Mouse (Mus musculus) embryonic fibroblast, embryonic 13.5 days (primary cell): ENCODE measurements around the gene Adgre1. TPM values are rescaled to one million over a fixed set of nuclear protein-coding genes. Genes with fewer than 3 reads are reported as not detected.
"Not testable (repeated sequence)": the region's sequence is repeated elsewhere in the genome, so short reads cannot be mapped to it uniquely, and the experiment has no call there.

ENCODE experiments used
- H3K27ac ChIP-seq: 2 replicates; pipeline ENCODE4 v1.5.1; 2012; ENCODE audit warnings: low read length, control low read depth, inconsistent platforms; ENCODE audit not compliant: insufficient read depth
- H3K4me1 ChIP-seq: 2 replicates; pipeline ENCODE4 v1.6.1; 2011; ENCODE audit warnings: low read length; ENCODE audit not compliant: control insufficient read depth, insufficient read depth
- H3K4me3 ChIP-seq: 2 replicates; pipeline ENCODE4 v1.5.1; 2011; ENCODE audit warnings: mild to moderate bottlenecking, control low read depth, low read length; ENCODE audit not compliant: insufficient read depth
- CTCF ChIP-seq: IDR thresholded peaks from 2 replicates; pipeline ENCODE4 v1.5.1; 2011; ENCODE audit warnings: mild to moderate bottlenecking, control low read depth, low read length, moderate library complexity, borderline replicate concordance; ENCODE audit not compliant: insufficient read depth
- POLR2A ChIP-seq: IDR thresholded peaks from 2 replicates; pipeline ENCODE4 v1.6.1; 2011; ENCODE audit warnings: low read depth, mild to moderate bottlenecking, control low read depth, low read length, moderate library complexity
- polyA plus RNA-seq: library from polyadenylated mRNA; stranded (reverse); fragments of >200 nt; gene quantifications from 2 replicates; pipeline ENCODE4 v1.2.4, GENCODE M21; 2011; ENCODE audit warnings: low read depth; ENCODE audit not compliant: missing spikeins, insufficient read length

Gene Adgre1
- 0.60 and 3.4 TPM in 2 replicates for polyA plus RNA-seq

DNA sequence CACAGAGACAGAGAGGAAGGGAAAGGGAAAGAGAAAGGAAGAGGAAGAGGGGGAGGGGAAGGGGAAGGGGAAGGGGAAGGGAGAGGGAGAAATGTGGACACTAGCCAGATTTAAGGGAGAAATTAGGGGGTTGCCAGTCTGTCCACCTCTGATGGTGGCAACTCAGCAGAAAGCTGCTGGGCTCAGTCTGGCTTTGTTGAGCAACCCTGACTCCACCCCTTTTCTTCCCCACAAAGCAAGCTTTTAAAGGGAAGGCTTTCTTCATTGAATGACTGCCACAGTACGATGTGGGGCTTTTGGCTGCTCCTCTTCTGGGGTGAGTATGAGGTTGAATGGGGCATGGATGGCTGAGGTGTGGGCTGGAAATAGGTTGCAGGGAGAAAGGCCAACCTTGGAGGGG lies at the start of gene Adgre1:
Gene Adgre1 (plus strand): TSS at position 251 of the 400 bp plus-strand sequence.
- Histone ChIP-seq H3K4me3 (no peak within 1 kb of the TSS), H3K27ac (no peak within 1 kb of the TSS), H3K4me1 (no peaks in the 10 kb centered on the region)
- TF ChIP-seq POLR2A (no peak), CTCF (no peak)

DNA sequence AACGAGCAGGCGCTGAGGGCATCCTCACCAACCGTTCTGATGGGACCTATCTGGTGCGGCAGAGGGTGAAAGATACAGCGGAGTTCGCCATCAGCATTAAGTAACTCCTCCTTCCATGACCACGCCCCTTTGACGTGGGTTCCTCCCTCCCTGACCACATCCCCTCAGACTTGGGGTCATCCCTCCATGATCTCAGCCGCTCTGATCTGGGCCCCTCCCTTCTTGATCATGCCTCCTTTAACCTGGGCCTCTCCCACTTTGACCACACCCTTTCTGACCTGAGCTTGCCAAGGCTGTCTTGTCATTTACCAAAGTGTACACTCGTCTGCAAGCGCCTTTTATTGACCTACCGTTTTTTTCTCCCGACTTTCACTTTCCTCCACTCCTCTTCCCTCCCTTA lies 46.7 kb upstream of the Adgre1 start:
- Histone ChIP-seq H3K4me3 (no peak overlapping the region), H3K27ac (no peak overlapping the region), H3K4me1 (no peaks in the 10 kb centered on the region)
- TF ChIP-seq POLR2A (no peak), CTCF (no peak)

- Histone ChIP-seq H3K4me3 (no peak overlapping the region), H3K27ac (no peak overlapping the region), H3K4me1 (no peaks in the 10 kb centered on the region)
- TF ChIP-seq POLR2A (no peak), CTCF (no peak)
Observed at GRCm38 (mm10) chr17:57327615-57328014, 30.9 kb upstream of the Adgre1 start.

DNA sequence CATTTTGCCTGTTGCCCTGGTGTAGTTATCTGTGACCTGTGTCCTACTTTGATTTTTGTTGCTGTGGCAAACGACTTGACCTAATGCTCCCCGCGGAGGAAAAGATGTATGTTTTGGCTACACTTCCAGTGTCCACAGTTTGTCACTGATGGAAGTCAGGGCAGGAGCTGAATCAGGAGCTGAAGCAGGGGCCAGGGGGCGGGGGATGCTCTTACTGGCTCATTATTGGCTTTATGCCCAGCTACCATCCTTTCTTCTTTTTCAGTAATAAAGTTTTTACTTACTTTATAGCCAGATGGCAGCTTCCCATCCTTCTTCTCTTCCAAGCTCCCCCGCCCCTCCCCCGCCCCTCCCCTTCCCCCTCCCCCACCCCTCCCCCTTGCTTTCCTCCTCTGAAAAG lies 29.5 kb upstream of the Adgre1 start:
- Histone ChIP-seq H3K27ac (no peak overlapping the region), H3K4me1 (no peaks in the 10 kb centered on the region), H3K4me3 (no peak overlapping the region)
- no peak for TF ChIP-seq CTCF
- no peak for TF ChIP-seq POLR2A

- H3K27ac ChIP-seq, result no peak overlapping the region
- TF ChIP-seq CTCF, result no peak
- TF ChIP-seq POLR2A, result no peak
- H3K4me1 ChIP-seq, result no peaks in the 10 kb centered on the region
- H3K4me3 ChIP-seq, result no peak overlapping the region
Observed at GRCm38 (mm10) chr17:57330993-57331392, 27.5 kb upstream of the Adgre1 start.

- H3K4me1 ChIP-seq, result no peaks in the 10 kb centered on the region
- TF ChIP-seq POLR2A (no peak), CTCF (no peak)
- no peak overlapping the region for H3K27ac ChIP-seq
- no peak overlapping the region for H3K4me3 ChIP-seq
Observed at GRCm38 (mm10) chr17:57332241-57332640, 26.2 kb upstream of the Adgre1 start.

DNA sequence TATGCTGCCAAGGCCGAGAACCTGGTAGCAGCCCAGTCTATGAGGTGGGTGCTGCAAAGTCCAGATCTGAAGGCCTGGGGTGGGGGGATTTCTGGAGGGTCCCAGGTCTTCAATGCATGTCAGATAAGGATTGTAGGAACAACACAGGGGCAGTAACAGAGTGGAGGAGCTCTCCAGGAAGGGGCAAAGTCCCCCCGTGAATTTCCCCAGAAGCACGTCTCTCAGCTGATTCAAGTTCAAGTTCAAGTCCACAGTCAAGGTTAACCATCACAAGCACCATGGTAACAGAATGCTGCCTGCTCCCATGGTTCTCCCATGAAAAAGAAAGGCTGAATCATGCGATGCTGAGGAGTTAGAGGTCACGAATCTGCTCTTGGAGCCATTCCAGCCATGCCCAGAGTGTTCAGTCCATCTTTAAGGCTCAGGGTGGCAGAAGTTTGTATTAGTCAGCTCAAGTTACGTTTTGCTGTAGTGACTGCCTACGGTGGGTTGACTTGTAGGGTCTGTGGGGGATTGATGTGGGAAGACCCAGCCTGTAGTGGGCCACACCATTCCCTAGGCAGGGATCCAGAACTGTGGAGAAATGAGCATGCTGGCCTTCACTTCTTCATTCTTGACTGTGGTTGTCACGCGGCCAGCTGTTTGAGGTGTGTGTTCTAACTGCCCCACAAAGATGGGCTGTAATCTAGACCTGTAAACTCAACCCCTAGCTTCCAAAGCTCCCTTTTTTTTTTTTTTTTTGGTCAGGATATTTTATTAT lies 24.3 kb upstream of the Adgre1 start:
- TF ChIP-seq POLR2A (no peak), CTCF (no peak)
- H3K4me1 ChIP-seq, result no peaks in the 10 kb centered on the region
- H3K27ac ChIP-seq, result no peak overlapping the region
- H3K4me3 ChIP-seq, result no peak overlapping the region

- TF ChIP-seq CTCF, result peak; percentile 98
- no peak for TF ChIP-seq POLR2A
- no peak overlapping the region for H3K4me3 ChIP-seq
Observed at GRCm38 (mm10) chr17:57334761-57335150, 23.7 kb upstream of the Adgre1 start.

GRCm38 (mm10) chr17:57335194-57335593 lies 23.3 kb upstream of the Adgre1 start:
- not testable (repeated sequence) for H3K4me3 ChIP-seq, H3K27ac ChIP-seq, H3K4me1 ChIP-seq

More at GRCm38 (mm10) chr17:57334761-57335150, 23.7 kb upstream of the Adgre1 start:
- no peak overlapping the region for H3K27ac ChIP-seq
- no peaks in the 10 kb centered on the region for H3K4me1 ChIP-seq

DNA sequence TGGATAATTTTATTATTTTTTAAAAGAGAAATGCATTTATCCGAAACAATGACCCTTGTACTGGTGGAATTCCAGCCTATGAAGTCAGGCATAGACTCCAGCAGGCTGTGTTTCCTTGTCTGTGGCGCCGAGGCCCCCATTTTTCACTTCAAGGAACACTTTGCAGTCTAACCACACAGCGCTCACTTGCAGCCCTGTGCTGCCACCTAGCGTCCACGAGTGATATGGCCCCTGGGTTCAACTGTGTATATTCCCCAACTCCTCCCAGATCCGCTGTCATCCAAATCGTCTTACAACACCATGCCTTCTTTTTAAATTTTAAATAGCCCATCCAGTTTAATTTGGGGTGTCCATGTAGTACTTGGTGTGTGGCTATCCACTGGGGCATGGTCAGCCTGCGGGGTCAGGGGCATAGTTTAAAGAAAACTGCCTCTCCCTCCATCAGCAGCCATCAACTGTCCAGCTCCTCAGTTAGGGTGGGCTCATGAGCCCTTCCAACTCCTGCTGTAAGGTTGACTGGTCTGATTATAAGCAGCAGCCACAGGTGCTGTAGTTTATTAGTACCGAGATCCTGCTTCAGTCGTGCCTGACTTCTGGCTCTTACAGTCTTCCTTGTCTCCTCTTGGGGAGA lies 22.7 kb upstream of the Adgre1 start:
- Histone ChIP-seq H3K4me3 (no peak overlapping the region), H3K4me1 (no peaks in the 10 kb centered on the region), H3K27ac (no peak overlapping the region)
- TF ChIP-seq POLR2A (no peak), CTCF (peak; percentile 98)

DNA sequence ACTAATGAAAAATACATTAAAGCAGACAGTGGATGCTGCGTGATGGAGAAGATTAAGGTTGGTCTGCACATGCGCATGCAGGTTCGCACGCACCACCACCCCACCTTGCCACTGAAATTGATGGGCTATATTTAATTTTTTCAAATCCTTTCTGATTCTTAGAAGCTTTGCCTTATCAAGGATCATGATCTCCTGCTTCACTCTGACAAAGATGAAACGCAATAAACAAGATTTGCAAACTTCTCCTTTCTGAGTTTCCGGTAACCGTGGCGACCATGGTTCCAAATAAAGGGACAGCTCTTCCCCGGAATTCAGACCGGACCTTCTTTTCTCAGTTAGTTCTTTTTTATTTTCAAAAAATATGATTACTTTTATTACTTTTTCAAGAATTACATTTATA lies 20.5 kb upstream of the Adgre1 start:
- Histone ChIP-seq H3K27ac (no peak overlapping the region), H3K4me3 (no peak overlapping the region), H3K4me1 (no peaks in the 10 kb centered on the region)
- TF ChIP-seq CTCF (no peak), POLR2A (no peak)
